Mouse (Mus musculus): ENCODE data around the gene Smg7. TPM values are rescaled to one million over a fixed set of nuclear protein-coding genes. Genes with fewer than 3 reads are reported as not detected.
A peak's percentile ranks its signal among the peaks of the same experiment; 100 is the strongest.

The Smg7 gene
- polyA plus RNA-seq, 1 experiment = 47.8 TPM

DNA sequence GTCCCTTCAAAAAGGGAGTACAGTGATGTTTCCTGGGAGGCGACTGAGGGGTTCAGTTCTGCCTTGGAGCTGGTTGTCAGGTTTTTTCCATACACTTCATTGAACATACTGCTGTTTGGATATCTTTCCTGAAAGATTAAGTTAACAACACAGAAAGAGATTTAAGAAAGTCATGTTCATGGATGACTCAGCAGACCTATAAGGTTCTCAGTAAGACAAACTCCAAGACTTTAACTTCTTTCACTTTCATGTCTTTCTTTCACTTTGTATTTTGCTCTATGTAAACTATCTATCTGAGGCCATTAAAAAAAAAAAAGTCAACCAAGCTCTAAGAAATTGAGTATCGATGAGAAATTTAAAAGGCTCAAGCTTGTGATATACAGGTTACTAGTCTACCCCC, 61.4 kb downstream of the Smg7 start:
- DNase-seq (ENCODE audit: extremely low spot score in 1 of 2, low spot score in 1 of 2) = no peak

GRCm38 (mm10) chr1:152840343-152840742, 62.1 kb downstream of the Smg7 start:
- DNase-seq (ENCODE audit: extremely low spot score in 1 of 2, low spot score in 1 of 2) = no peak

DNA sequence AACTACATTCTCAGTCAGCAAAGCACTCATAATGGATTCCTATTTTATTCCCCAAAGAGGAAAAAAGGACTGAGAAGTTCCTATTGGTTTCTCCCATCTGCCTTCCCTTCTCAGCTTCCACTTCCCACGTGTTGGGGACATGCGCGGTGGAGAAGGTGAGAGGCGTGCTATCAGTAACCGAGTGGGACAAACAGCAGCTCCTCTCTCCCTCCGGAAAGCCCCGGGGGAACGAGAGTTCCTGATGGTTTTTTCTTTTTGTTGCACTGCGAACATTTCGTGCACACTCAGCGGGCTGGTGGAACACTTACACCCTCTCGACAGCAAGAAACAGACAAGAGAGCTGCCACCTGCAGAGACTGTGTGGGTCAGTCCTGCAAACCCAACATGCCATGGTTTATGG, 63.6 kb downstream of the Smg7 start:
- DNase-seq (ENCODE audit: extremely low spot score in 1 of 2, low spot score in 1 of 2) = peak in 1 of 2 experiments; percentile 77

- no peak for DNase-seq (ENCODE audit: extremely low spot score in 1 of 2, low spot score in 1 of 2)
Measured at GRCm38 (mm10) chr1:152838026-152838702, 64.3 kb downstream of the Smg7 start.

GRCm38 (mm10) chr1:152835061-152835460, 67.4 kb downstream of the Smg7 start:
- DNase-seq (ENCODE audit: extremely low spot score in 1 of 2, low spot score in 1 of 2) = no peak

GRCm38 (mm10) chr1:152832316-152832715, 70.1 kb downstream of the Smg7 start:
- no peak for DNase-seq (ENCODE audit: extremely low spot score in 1 of 2, low spot score in 1 of 2)

- no peak for DNase-seq (ENCODE audit: extremely low spot score in 1 of 2, low spot score in 1 of 2)
Measured at GRCm38 (mm10) chr1:152831619-152832018, 70.8 kb downstream of the Smg7 start.

DNA sequence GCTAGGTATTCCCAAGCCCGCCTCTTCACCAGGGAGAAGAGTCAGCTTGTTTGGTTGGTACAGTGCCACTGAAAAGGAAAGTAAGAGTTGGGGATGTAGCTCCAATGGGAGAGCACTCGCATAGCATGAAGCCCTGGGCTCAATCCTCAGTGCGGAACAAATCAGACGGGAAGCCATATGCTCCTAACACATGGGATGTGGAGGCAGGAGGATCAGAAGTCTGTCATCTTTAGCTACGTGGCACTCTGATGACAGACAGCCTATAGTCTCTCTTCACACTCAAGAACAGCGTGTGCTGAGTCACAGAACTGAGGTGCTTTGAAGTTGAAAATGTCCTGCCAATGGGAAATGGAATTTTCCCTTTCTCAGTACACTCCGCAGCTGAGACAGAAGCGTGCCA, 71.4 kb downstream of the Smg7 start:
- DNase-seq (ENCODE audit: extremely low spot score in 1 of 2, low spot score in 1 of 2) = peak; percentile 71 to 82

DNA sequence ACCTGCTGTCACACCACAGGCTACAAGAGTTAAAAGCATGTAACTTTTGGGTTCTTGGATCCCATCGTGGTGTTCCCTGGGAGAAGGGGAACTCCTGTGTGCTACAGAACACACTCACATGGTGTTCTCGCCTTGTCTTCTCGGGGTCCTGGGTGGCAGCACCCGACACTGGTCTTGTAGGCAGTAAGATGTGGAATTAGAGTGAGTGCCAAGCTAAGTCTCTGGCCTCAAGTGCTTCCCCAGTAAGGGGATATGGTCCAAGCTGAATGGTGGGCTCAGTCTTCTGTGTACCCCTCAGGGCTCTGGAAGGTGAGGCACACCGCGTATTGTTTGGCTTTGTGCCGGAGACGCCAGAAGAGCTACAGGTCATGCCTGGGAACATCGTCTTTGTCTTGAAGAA, 72.4 kb downstream of the Smg7 start:
- DNase-seq (ENCODE audit: extremely low spot score in 1 of 2, low spot score in 1 of 2) = no peak

DNA sequence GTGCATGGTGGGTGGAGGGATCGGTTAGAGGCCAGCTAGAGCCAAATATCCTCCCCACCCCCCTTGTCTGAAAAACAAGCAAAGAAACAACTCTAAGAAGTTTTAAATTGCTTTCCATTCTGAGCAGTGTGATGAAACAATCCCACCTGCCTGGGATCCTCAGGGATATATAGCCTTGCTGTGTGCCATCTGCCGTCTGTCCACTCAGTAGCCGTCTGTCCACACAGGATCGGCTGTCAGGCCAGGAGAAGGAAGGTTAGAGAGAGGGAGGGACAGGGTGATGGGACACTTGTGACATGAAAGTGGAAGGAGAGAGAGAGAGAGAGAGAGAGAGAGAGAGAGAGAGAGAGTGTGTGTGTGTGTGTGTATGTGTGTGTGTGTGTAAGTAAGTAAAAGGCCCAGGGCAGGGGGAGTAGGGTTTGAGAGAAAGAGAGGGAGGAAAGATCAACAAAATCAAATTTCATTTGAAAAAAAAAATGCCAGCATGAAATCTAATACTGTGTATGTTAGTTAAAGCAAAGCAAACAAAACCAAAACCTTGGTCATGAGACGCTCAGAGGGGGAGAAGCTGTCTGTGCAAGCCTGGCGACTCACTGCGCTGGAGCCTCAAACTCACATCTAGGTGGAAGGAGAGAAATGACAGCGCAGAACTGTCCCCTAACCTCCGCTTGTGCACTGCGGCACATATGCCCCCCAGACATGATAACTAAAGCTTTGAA, 73.7 kb downstream of the Smg7 start:
- DNase-seq (ENCODE audit: extremely low spot score in 1 of 2, low spot score in 1 of 2) = no peak

DNA sequence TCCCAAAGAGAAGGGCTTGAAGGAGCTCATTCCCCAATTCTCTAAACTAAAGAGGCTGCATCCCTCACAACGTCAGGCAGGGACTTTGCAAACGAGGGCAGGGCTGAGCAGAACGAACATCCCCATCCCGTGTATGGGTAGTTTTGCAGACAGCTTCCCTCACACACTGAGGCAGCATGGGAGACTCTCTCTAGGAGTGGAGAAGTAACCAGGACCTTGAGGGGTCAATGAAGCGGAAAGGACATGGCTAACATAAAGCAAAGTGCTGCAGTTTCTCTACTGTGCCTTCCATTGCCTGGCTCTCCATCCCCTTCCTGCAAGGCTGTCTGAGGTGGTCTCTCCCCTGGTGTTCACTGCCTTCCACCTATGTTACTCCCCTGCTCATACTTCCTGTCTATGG, 74.3 kb downstream of the Smg7 start:
- DNase-seq (ENCODE audit: extremely low spot score in 1 of 2, low spot score in 1 of 2) = no peak

- DNase-seq (ENCODE audit: extremely low spot score in 1 of 2, low spot score in 1 of 2) = no peak
Measured at GRCm38 (mm10) chr1:152826446-152826845, 76.0 kb downstream of the Smg7 start.

- DNase-seq (ENCODE audit: extremely low spot score in 1 of 2, low spot score in 1 of 2) = no peak
Measured at GRCm38 (mm10) chr1:152824206-152824605, 78.2 kb downstream of the Smg7 start.

DNA sequence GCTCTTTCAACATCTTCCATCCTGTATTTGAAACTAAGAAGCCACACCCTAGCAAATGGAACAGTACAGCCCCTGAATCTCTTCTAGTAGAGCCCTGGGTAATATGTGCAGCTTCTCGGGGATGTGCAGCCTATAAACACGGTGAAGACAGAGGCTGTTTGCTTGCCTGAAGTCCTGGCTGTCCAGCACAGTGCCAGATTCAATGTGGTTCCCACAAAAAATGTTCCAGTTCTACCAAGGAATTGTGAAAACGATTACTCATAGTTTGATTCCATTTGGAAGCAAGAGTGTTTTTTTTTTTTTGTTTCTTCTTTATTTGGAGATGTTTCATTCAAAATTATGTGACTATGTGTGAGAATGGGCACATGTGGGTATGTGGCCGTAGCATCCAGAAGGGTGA, 80.7 kb downstream of the Smg7 start:
- no peak for DNase-seq (ENCODE audit: extremely low spot score in 1 of 2, low spot score in 1 of 2)

DNA sequence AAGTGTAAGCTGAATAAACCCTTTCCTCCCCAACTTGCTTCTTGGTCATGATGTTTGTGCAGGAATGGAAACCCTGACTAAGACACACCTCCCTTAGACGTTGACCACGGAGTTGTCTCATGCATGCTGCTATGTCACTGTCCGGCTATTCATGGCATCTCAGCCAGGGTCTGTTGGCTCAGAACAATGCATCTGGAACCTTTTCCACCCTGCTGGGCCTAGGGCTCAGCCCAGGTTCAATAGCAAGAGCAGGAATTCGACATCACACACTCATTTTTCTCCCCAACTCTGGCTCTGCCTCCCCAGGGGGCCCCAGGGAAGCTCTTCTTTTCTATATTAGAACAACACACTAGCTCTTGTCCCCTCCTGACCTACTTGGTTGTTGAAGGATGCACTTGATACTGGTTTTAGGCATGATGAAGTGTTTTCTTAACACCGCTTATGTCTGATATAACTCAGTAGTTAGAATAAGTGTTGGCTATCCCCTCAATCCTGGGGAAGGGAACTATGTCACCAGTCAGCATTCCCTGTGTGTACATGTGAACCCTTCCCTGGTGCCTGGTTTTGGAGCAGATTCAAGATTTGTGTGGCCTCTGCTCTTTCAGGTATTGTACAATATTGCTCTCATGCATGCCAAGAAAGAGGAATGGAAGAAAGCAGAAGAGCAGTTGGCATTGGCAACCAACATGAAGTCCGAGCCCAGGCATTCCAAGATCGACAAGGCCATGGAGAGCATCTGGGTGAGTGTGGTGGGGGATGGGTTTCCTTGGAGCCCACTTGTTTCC, 81.3 kb downstream of the Smg7 start:
- no peak for DNase-seq (ENCODE audit: extremely low spot score in 1 of 2, low spot score in 1 of 2)

DNA sequence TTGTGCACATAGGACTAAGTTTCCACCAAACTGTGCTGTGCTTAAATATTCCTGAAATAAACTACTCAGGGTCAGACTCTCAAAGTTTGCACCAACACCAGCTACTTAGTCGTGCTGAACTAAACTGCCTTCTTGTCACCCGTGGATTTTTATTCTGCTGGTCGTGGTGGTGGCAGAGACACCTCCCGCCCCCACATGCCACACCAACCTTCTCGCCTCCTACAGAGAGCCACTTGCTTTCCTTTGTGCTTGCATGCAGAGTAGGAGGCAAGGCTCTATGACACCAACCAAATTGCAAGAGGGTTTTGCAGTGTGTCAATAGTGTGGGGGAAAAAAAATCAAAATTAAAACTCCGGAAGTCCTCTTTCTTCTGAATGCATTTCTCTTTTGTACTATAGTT, 82.9 kb downstream of the Smg7 start:
- no peak for DNase-seq (ENCODE audit: extremely low spot score in 1 of 2, low spot score in 1 of 2)

DNA sequence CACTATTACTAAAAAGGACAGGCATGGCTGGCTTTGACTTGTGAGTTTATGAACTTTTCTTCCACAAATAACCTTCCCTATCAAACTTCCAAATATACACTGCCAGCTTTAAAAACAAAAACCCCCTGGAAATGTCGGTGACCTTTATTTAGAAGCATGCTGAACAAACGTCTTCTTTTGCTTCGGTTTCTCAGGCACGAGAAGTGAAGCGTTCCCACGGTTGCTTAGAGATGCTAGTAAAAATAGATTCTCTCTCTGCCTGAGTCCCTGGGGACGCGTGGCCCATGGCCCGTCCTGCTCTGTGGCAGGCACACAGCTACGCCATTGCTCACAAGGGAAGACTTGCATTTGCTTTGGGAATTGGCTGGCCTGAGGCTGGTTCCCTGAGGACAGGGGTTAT, 84.7 kb downstream of the Smg7 start:
- no peak for DNase-seq (ENCODE audit: extremely low spot score in 1 of 2, low spot score in 1 of 2)

DNA sequence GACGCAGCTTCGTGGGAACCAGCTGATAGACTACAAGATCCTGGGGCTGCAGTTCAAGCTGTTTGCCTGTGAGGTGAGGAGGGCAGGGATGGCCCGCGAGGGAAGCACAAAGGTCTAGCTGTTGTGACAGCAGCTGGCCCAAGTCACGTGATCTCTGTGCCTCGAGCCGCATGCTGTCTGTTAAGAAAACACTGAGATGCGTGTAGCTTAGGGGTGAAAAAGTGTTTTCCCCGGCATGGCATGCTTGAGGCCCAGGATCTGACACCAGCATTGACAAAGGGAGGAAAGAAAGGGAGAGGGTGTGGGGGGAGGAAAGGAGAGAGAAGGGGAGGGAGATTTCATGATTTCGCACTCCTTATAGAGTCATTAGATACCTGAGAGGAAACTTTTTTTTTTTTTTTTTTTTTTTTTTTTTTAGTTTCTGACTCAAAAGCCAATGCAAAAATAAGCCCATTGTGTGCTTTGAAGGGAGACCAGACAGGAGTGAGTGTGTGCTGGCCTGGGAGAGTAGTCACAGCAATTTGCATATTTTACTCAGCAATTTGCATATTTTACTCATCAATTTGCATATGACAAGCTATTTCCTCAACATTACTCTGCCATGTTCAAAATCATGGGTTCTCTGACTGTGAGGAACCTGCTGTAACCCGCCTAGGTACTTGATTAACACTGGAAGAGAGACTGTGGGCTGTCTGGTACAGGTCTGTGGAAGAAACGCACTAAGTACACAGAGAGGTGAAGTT, 85.2 kb downstream of the Smg7 start:
- no peak for DNase-seq (ENCODE audit: extremely low spot score in 1 of 2, low spot score in 1 of 2)

GRCm38 (mm10) chr1:152815265-152815701, 87.2 kb downstream of the Smg7 start:
- DNase-seq (ENCODE audit: extremely low spot score in 1 of 2, low spot score in 1 of 2) = no peak

DNA sequence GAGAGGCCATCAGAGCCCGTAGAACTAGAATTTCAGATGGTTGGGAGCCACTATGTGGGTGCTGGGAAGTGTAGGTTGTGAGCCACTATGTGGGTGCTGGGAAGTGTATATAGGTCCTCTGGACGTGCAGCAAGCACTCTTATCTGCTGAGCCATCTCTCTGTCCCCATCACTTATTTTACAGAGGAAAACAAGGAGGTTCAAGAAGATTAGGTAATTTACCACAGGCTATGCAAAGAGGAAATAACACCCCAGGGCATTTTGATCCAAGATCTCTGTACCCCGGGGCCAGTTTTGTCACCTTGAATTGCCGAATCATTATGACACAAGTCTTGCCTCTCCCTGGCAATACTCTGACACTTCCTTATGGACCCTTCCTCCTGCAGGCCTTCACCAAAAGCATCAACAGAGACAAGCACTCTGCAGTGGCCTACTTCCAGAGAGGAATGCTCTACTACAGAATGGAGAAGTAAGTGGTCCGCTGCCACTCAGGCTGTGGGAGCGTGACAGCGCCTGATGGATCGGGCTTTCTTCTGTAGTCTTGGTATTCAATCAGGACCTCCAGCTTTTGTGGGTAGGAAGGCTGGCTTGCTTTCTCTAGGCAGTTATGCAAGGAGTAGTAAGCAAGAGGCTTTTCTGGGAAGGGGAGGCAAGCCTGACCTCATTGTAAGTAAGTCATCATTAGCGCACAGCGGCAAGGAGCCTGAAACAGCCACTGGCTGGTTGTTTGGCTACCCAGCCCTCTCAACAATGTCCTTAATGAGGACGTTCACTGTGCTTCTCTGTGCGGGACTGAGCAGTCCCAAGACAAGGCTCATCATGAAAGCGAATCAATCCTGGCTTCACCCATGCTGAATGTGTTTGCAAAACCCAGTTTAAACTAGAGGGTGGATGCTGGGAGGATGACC, 91.7 kb downstream of the Smg7 start:
- DNase-seq (ENCODE audit: extremely low spot score in 1 of 2, low spot score in 1 of 2) = no peak

Measured in frontal cortex, adult 2 months (tissue).